Mouse (Mus musculus) hematopoietic stem cell, adult 5-6 weeks (primary cell): ENCODE results near the gene Ssna1. TPM values are rescaled to one million over a fixed set of nuclear protein-coding genes. Genes with fewer than 3 reads are reported as not detected.

Experiments used
- ATAC-seq, 2 experiments: fragments of 125-278 bp in 1 of 2; replicated peaks in 1 of 2; 2 replicates each; pipeline ENCODE4 v1.8.0; 2016 to 2017; ENCODE audit warnings: inconsistent platforms in 2 of 2, mild to moderate bottlenecking in 2 of 2, moderate number of reproducible peaks in 2 of 2, low read depth in 1 of 2, moderate TSS enrichment in 1 of 2; ENCODE audit not compliant: low FRiP score in 2 of 2, poor library complexity in 2 of 2, severe bottlenecking in 2 of 2, insufficient read depth in 1 of 2, low TSS enrichment in 1 of 2
- total RNA-seq: library from RNA; stranded (forward); fragments of 172-1452, 232-1000 nt; gene quantifications from 2 replicates; pipeline ENCODE4 v1.2.3, GENCODE M21; 2017

Gene Ssna1
- total RNA-seq, 1 experiment from 2014 or later, result 46.4 TPM

GRCm38 (mm10) chr2:25292054-25292544, 19.9 kb upstream of the Ssna1 start:
- ATAC-seq, result no peak

DNA sequence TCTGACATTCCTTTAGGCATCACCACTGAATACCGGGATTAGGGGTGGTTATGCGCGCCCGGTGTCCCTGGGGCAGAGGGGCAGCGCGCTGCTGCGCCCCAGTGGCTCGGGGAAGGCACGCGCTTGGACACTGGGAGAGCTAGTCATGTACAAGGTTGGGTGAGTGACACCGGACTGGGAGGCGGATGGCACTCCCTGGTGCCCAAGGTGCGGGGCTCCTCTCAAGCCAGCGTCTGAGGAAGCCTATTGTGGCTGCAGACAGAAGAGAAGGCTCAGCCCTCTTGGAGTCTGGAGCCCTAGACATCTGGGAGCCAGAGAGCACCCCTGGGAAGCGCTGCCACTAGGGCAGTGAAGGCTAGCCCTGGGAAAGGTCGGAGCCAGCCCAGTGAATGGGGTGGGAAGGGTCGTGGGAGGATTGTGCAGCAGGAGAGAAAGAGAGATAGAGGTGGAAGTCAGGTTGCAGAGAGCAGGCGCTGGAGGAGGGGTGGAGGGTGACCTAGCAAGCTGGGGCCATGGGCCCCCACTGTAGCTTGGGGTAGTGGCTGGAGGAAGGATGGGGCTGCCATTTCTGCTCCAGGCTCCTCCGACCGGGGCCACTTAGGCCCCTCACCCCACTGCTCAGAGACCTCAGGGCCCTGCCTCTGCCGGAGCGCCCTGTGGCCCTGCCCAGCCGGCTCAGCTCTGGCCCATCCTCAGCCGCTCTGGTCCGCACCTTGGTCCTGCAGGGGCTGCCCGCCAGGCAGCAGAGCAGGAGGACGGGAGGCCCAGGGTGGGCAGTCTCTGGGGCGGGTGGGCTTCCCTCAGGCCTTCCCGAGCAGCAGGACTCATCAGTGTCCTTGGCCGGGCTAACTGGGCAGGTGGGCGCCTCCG, 19.2 kb upstream of the Ssna1 start:
- no peak for ATAC-seq

DNA sequence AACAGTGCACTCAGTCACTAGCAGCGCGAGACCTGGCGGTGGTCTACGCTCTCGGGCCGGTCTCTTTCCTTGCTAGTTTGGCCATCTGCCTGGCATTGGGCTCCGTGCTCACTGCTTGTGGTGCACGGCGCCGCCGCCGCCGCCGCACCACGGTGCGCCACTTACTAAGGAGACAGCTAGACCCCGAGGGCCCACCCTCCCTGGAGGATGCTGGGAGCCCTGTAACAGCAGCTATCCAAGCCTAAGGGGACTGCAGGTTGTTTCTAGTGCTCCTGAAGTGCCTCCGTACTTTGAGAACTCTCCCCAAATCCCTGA, 18.5 kb upstream of the Ssna1 start:
- no peak for ATAC-seq

GRCm38 (mm10) chr2:25290101-25290815, 18.0 kb upstream of the Ssna1 start:
- ATAC-seq, result no peak

- no peak for ATAC-seq
Observed at GRCm38 (mm10) chr2:25289651-25290050, 17.4 kb upstream of the Ssna1 start, which contains the start of gene Lrrc26. Gene Lrrc26, plus strand, starts transcription at chr2:25289915.

- ATAC-seq, result no peak
Observed at GRCm38 (mm10) chr2:25288734-25289345, 16.6 kb upstream of the Ssna1 start.

- no peak for ATAC-seq
Observed at GRCm38 (mm10) chr2:25287927-25288649, 15.8 kb upstream of the Ssna1 start, which contains the start of gene Tmem210. Gene Tmem210, plus strand, starts transcription at chr2:25288145.

GRCm38 (mm10) chr2:25286837-25287636, 14.8 kb upstream of the Ssna1 start:
- ATAC-seq, result no peak

DNA sequence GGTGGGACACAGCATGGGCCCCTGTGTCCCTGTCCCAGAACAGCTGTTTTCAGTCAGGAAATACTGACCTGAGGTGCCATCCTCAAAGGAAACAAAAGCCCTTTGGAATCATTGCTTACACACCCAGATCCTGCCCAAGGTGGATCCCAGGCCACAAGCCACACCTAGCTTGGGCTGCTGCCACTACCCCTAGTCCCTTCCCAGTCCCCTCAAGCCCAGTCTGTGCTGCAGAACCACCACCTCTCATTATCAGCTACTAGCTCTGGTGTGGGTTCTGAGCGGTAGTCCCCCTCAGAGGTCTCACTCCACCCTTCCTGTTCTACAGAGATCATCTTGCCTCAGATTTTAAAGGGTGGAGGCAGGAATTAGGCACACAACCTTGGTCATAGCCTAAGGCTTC, 14.1 kb upstream of the Ssna1 start:
- no peak for ATAC-seq

- no peak for ATAC-seq
Observed at GRCm38 (mm10) chr2:25285551-25285950, 13.3 kb upstream of the Ssna1 start.

DNA sequence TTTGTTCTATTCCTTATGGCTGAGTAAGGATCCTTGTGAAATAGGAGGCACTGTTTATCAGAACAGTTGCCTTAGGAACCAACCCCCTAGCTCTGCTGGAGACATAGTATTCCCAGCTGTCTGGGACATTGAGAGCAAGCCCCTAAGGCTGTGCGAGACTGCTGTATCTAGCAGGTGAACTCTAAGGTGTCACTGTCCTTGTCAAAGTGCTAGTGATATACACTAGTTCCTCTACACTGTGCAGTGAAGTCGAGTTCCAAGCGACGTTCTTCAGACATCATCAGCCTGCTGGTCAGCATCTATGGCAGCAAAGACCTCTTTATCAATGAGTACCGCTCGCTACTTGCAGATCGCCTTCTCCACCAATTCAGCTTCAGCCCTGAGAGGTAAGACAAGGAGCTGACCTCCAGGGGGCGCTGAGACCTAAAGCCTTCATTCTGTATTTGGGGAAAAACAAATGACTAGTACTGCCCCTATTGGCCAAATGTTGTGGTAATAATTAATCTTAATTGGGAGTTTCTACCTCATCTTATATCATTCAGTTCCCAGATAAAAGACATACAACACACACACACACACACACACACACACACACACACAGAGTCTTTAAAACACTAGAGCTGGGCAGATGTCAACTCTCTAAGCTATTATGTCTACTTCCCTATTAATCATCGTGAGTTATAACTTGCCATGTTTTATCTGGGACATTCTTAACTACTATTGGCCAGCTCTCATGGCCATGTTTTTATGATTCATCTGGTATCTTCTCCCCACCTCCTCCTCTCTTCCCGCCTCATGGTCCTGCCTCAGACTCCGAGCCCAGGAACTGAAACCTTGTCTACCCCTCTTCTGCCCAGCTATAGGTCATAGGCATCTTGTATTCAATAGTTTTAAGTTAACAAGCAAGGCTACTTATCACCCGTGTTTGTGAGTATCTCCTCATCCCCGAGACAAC, 7.0 kb upstream of the Ssna1 start:
- ATAC-seq, result peak; percentile 86 to 89

DNA sequence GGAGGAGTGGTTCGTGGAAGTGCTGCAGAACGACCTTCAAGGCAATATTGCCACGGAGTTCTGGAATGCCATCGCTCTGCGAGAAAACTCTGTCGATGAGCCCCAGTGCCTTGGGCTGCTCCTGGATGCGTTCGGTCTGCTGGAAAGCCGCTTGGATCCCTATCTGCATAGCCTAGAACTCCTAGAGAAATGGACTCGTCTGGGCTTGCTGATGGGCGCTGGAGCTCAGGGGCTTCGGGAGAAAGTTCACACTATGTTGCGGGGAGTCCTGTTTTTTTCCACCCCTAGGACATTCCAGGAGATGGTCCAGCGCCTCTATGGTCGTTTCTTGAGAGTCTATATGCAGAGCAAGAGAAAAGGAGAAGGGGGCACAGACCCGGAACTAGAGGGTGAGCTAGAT, 772 bp upstream of the Ssna1 start:
- no peak for ATAC-seq

DNA sequence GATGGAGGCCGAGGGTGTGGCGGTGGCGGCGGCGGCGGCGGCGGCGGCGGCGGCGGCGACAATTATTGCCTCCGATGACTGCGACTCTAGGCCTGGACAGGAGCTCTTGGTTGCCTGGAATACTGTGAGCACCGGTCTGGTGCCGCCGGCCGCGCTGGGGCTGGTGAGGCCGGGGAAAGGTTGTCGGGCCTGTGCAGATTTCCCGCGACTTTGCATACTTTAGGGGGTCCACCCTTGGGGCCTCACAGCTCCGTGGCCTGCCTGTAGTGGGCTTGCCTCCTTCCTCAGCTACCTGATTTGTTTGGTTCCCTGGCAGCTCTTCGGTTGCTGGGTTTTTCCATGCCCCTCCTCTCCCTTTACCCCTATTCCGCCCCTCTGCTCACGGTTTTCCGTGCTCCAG, 277 bp upstream of the Ssna1 start:
- no peak for ATAC-seq

DNA sequence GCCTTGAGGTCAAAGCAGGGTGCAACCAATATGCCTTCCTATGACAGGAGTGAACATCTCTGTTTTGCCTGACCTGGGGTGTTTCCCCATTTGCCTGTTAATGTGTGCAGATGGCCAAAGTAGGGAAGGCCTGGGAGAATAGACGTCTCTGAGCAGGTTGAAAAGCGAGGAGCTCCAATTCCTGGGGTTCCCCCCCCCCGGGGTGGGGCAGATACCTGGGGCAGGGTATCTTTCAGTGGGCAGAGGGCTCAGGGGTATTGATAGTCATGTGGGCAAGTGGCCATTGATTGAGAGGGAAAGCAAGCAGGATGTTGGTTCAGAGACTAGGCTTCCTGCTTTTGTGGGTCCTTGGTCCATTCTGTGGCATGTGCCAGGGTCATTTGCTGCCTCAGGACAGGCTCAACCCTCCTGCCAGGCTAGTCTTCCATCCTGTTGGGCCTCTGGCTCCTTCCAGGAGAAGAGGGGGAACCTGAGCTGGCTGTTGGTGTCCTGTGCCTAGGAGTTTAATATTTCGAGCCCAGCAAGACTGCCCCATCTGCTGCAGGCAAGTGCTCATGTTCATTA, 4.4 kb downstream of the Ssna1 start:
- ATAC-seq, result no peak

DNA sequence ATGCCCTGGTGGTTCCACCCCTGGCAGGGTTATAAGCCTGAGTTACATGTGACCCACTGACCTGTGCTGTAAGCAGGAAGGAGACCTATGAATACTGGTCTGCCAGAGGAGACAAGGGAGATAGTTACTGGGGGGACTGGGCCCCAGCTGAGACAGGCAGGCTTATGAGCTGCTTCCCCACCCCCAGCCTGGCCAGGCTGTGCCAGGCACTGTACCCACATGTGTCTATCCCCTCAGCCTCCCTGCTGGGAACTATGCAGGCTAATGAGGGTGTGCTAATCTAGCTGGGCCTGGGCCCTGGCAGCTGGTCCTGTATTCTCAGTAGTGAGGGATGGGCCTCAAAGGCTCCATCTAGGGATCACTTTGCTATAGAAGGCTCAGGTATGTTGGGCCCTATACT, 5.0 kb downstream of the Ssna1 start:
- ATAC-seq, result no peak

GRCm38 (mm10) chr2:25266720-25267119, 5.5 kb downstream of the Ssna1 start:
- ATAC-seq, result no peak
